Mouse (Mus musculus) liver, embryonic 14.5 days (tissue): ENCODE measurements around the gene Slit1.

ENCODE experiments used
- CTCF ChIP-seq: IDR thresholded peaks from 2 replicates; pipeline ENCODE4 v1.5.1; 2016; ENCODE audit warnings: antibody characterized with exemption, low read depth, control low read depth
- EP300 ChIP-seq: IDR thresholded peaks from 2 replicates; pipeline ENCODE4 v1.6.1; 2016; ENCODE audit warnings: antibody characterized with exemption, low read depth

GRCm38 (mm10) chr19:41723337-41723736 lies 20.1 kb downstream of the Slit1 start:
- TF ChIP-seq CTCF (no peak), EP300 (no peak)
